Mouse (Mus musculus) stomach, embryonic 16.5 days (tissue): ENCODE measurements around the gene Ehbp1. TPM values are rescaled to one million over a fixed set of nuclear protein-coding genes. Genes with fewer than 3 reads are reported as not detected.

Experiments
- ATAC-seq: fragments of 200-750 bp; cut with Nextera tagmentation; 2 replicates; pipeline ENCODE4 v1.8.0; 2017; ENCODE audit warnings: moderate number of reproducible peaks, moderate TSS enrichment; ENCODE audit not compliant: insufficient read depth, low FRiP score
- H3K27ac ChIP-seq: fragments of 300-500 bp; sonication (generic); 2 replicates; pipeline ENCODE4 v1.5.1; 2014; ENCODE audit warnings: low read length
- H3K27me3 ChIP-seq: fragments of 300-500 bp; sonication (generic); 2 replicates; pipeline ENCODE4 v1.6.1; 2014; ENCODE audit warnings: low read length, control low read depth, mixed read lengths; ENCODE audit not compliant: control insufficient read depth, insufficient read depth
- H3K36me3 ChIP-seq: fragments of 300-500 bp; sonication (generic); 2 replicates; pipeline ENCODE4 v1.6.1; 2014; ENCODE audit warnings: low read length; ENCODE audit not compliant: control insufficient read depth, insufficient read depth
- H3K4me1 ChIP-seq: fragments of 300-500 bp; sonication (generic); 2 replicates; pipeline ENCODE4 v1.6.1; 2014; ENCODE audit warnings: low read length, control low read depth, mixed read lengths; ENCODE audit not compliant: control insufficient read depth, insufficient read depth
- H3K4me2 ChIP-seq: fragments of 300-500 bp; sonication (generic); 2 replicates; pipeline ENCODE4 v1.6.1; 2014; ENCODE audit warnings: low read depth, low read length, mixed read lengths
- H3K4me3 ChIP-seq: fragments of 300-500 bp; sonication (generic); replicated peaks from 2 replicates; pipeline ENCODE4 v1.5.1; 2014; ENCODE audit warnings: mild to moderate bottlenecking, low read length
- H3K9ac ChIP-seq: fragments of 300-500 bp; sonication (generic); 2 replicates; pipeline ENCODE4 v1.6.1; 2014; ENCODE audit warnings: low read length
- H3K9me3 ChIP-seq: fragments of 300-500 bp; sonication (generic); replicated peaks from 2 replicates; pipeline ENCODE4 v1.6.1; 2016; ENCODE audit warnings: low read length, control low read depth; ENCODE audit not compliant: control insufficient read depth
- WGBS: fragments of 180-500 bp; shearing (Covaris S2); extraction: QIAGEN DNeasy Blood & Tissue Kit; methylation state at CpG from one replicate; pipeline ENCODE4 v1.1.7; 2014; 5-methylcytosine and 5-hydroxymethylcytosine counted together
- polyA plus RNA-seq: library from polyadenylated mRNA; unstranded; fragments of >200 nt; fragmentation: Nextera tagmentation; extraction: Ambion mirVana; gene quantifications from 2 replicates; pipeline ENCODE4 v1.2.1, GENCODE M21; 2015

The Ehbp1 gene
- polyA plus RNA-seq, 1 experiment from 2014 or later, result 12.7 TPM

GRCm38 (mm10) chr11:22017444-22017843 is 324.6 kb downstream of the Ehbp1 start:
- Histone ChIP-seq H3K4me1 (no peaks in the 10 kb centered on the region), H3K27ac (no peak overlapping the region), H3K27me3 (no peaks in the 10 kb centered on the region), H3K4me3 (no peak overlapping the region), H3K4me2 (no peak overlapping the region), H3K9me3 (no peaks in the 10 kb centered on the region), H3K36me3 (no peaks in the 10 kb centered on the region), H3K9ac (no peak overlapping the region)
- ATAC-seq, result no peak
- 77% methylated on average over 8 of the region's 8 CpGs for WGBS

GRCm38 (mm10) chr11:22016341-22016740 is 325.8 kb downstream of the Ehbp1 start:
- Histone ChIP-seq H3K27ac (no peak overlapping the region), H3K4me3 (no peak overlapping the region), H3K9me3 (no peaks in the 10 kb centered on the region), H3K27me3 (no peaks in the 10 kb centered on the region), H3K9ac (no peak overlapping the region), H3K4me1 (no peaks in the 10 kb centered on the region), H3K4me2 (no peak overlapping the region), H3K36me3 (no peaks in the 10 kb centered on the region)
- no peak for ATAC-seq
- 74% methylated on average over 3 of the region's 3 CpGs for WGBS

- H3K9me3 ChIP-seq, result no peaks in the 10 kb centered on the region
- no peak overlapping the region for H3K27ac ChIP-seq
- H3K4me3 ChIP-seq, result no peak overlapping the region
- H3K4me2 ChIP-seq, result no peak overlapping the region
- WGBS, result 41% methylated on average over 2 of the region's 2 CpGs
- no peaks in the 10 kb centered on the region for H3K36me3 ChIP-seq
- H3K4me1 ChIP-seq, result peaks cover 4% of the 10 kb centered on the region; the same call in 1 of the 2 replicates
- no peak for ATAC-seq
- H3K27me3 ChIP-seq, result peaks cover 46% of the 10 kb centered on the region
- H3K9ac ChIP-seq, result no peak overlapping the region
Measured at GRCm38 (mm10) chr11:22008817-22009216, 333.3 kb downstream of the Ehbp1 start.

- 23% methylated on average over 10 of the region's 10 CpGs for WGBS
- Histone ChIP-seq H3K4me1 (peaks cover 4% of the 10 kb centered on the region; the same call in 1 of the 2 replicates), H3K36me3 (no peaks in the 10 kb centered on the region), H3K4me2 (no peak overlapping the region), H3K9ac (no peak overlapping the region), H3K27me3 (peaks cover 51% of the 10 kb centered on the region), H3K9me3 (no peaks in the 10 kb centered on the region), H3K27ac (no peak overlapping the region), H3K4me3 (no peak overlapping the region)
- ATAC-seq, result no peak
Measured at GRCm38 (mm10) chr11:22008129-22008596, 333.9 kb downstream of the Ehbp1 start.

GRCm38 (mm10) chr11:22007781-22008110 is 334.3 kb downstream of the Ehbp1 start:
- Histone ChIP-seq H3K9me3 (no peaks in the 10 kb centered on the region), H3K4me3 (no peak overlapping the region), H3K36me3 (no peaks in the 10 kb centered on the region), H3K4me2 (no peak overlapping the region), H3K27me3 (peaks cover 51% of the 10 kb centered on the region), H3K27ac (no peak overlapping the region), H3K9ac (no peak overlapping the region), H3K4me1 (peaks cover 5% of the 10 kb centered on the region; the same call in 1 of the 2 replicates)
- no peak for ATAC-seq
- 14% methylated on average over 6 of the region's 6 CpGs for WGBS

GRCm38 (mm10) chr11:22007088-22007780 is 334.9 kb downstream of the Ehbp1 start:
- H3K9me3 ChIP-seq, result no peaks in the 10 kb centered on the region
- no peak for ATAC-seq
- H3K27me3 ChIP-seq, result peaks cover 51% of the 10 kb centered on the region
- H3K4me1 ChIP-seq, result peaks cover 10% of the 10 kb centered on the region; the same call in 1 of the 2 replicates
- WGBS, result 35% methylated on average over 20 of the region's 20 CpGs
- H3K4me3 ChIP-seq, result no peak overlapping the region
- H3K4me2 ChIP-seq, result no peak overlapping the region
- H3K9ac ChIP-seq, result no peak overlapping the region
- no peaks in the 10 kb centered on the region for H3K36me3 ChIP-seq
- no peak overlapping the region for H3K27ac ChIP-seq

- H3K27ac ChIP-seq, result no peak overlapping the region
- H3K36me3 ChIP-seq, result no peaks in the 10 kb centered on the region
- no peaks in the 10 kb centered on the region for H3K9me3 ChIP-seq
- H3K4me1 ChIP-seq, result peaks cover 14% of the 10 kb centered on the region; the same call in 1 of the 2 replicates
- no peak overlapping the region for H3K4me3 ChIP-seq
- no peak overlapping the region for H3K9ac ChIP-seq
- H3K4me2 ChIP-seq, result no peak overlapping the region
- WGBS, result 63% methylated on average over 12 of the region's 12 CpGs
- peaks cover 56% of the 10 kb centered on the region for H3K27me3 ChIP-seq
- ATAC-seq, result no peak
Measured at GRCm38 (mm10) chr11:22006471-22007087, 335.5 kb downstream of the Ehbp1 start.

- no peak overlapping the region for H3K4me3 ChIP-seq
- peaks cover 23% of the 10 kb centered on the region; the same call in 1 of the 2 replicates for H3K4me1 ChIP-seq
- 52% methylated on average over 9 of the region's 9 CpGs for WGBS
- H3K9ac ChIP-seq, result no peak overlapping the region
- H3K27me3 ChIP-seq, result peaks cover 65% of the 10 kb centered on the region
- H3K9me3 ChIP-seq, result no peaks in the 10 kb centered on the region
- no peak overlapping the region for H3K27ac ChIP-seq
- no peaks in the 10 kb centered on the region for H3K36me3 ChIP-seq
- H3K4me2 ChIP-seq, result no peak overlapping the region
- no peak for ATAC-seq
Measured at GRCm38 (mm10) chr11:22005281-22005870, 336.7 kb downstream of the Ehbp1 start.

GRCm38 (mm10) chr11:22004331-22004841 is 337.7 kb downstream of the Ehbp1 start:
- 11% methylated on average over 18 of the region's 18 CpGs for WGBS
- H3K4me2 ChIP-seq, result no peak overlapping the region
- H3K4me1 ChIP-seq, result peaks cover 23% of the 10 kb centered on the region; the same call in 1 of the 2 replicates
- ATAC-seq, result no peak
- no peaks in the 10 kb centered on the region for H3K36me3 ChIP-seq
- peaks cover 71% of the 10 kb centered on the region for H3K27me3 ChIP-seq
- no peak overlapping the region for H3K27ac ChIP-seq
- H3K4me3 ChIP-seq, result peak overlapping the region; percentile 14; the same call in 1 of the 2 replicates
- H3K9ac ChIP-seq, result no peak overlapping the region
- H3K9me3 ChIP-seq, result no peaks in the 10 kb centered on the region
